Mouse (Mus musculus) v-Abl transformed pro-B cells (cell line): Measurements from ENCODE around the gene Atxn1.

ENCODE experiments used
- in situ Hi-C, 2 experiments: fragments of 400-800 bp; cut with MboI; formaldehyde crosslinking; loops; one replicate each; pipeline ENCODE4 v1.15.1; 2025; ENCODE audit not compliant: unreplicated experiment in 2 of 2

Gene Atxn1

GRCm38 (mm10) chr13:45850181-45850974 lies 114.4 kb downstream of the Atxn1 start:
- in situ Hi-C loops = no loop called here

GRCm38 (mm10) chr13:45849145-45850023 lies 115.4 kb downstream of the Atxn1 start:
- in situ Hi-C loops = no loop called here

DNA sequence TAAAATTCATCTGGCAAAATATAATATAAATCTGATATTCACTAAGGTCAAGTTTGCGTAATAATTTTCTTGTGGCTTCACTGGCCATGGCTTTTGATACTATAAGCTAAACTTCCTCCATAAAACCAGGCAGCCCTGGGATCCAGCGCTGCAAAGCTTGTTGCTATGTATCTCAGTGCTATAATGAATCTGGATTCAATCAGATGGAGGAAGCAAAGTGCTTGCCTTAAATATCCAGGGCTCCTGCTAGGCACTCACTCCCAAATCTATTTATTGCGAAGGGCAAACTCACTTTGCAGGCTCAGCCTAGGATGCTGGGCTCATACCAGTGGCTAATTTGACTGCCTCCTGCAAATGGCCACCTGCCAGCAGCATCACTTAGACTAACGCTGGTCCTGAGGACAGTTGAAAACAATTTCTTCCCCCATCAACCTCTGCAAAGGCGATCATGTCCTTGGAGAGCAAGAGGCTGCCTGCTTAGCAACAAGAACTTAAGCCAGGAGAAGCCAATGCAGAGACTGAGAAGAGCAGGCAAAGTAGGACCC lies 122.2 kb downstream of the Atxn1 start:
- in situ Hi-C loops = no loop called here

DNA sequence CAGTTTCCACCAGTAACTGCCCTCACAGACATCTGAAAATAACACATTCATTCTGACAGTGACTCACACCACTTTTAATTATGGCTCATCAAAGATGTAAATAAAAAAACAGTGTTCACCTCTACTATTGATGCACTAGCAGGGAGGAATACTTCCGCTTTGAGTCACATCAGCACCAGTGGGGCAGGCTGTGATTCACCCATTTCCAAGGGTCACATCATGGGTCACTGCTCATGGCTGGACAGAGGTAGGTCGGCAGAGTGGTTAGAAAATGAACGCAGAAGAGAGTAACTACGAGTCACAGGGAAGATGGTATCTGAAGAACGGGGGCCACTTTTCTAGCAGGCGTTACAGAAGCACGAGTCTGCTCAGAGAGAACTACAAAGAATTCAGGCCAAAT lies 124.9 kb downstream of the Atxn1 start:
- in situ Hi-C loops = no loop called here

DNA sequence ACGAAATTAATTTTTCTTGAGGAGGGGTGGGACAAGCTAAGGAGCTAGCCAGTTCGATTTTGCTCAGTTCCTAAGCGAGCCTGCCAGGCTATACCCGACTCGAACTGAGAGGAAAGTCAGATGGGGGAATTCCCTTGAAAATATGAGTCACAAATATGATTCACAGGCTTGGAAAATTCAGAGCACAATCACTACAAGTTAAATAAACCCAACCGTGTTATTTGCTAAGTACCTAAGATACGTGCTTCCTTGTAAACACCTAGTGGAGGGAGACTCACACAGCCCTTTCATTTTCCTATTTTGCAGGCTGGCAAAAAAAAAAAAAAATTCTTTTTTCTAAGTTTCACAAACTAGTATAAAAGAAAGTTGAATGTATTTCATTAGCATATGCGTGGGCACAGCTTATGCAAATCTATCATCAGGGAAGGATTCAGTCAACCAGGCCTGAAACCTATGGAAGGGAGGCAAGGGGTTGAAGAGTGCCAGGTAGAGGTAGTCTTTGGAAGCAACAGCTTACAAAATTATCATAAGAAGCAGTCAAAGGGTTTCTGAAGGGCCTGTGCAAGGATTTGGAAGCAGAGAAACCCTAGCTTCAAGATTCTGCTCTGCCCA lies 127.1 kb downstream of the Atxn1 start:
- in situ Hi-C loops = no loop called here

- in situ Hi-C loops = no loop called here
Observed at GRCm38 (mm10) chr13:45836377-45837054, 128.3 kb downstream of the Atxn1 start.

DNA sequence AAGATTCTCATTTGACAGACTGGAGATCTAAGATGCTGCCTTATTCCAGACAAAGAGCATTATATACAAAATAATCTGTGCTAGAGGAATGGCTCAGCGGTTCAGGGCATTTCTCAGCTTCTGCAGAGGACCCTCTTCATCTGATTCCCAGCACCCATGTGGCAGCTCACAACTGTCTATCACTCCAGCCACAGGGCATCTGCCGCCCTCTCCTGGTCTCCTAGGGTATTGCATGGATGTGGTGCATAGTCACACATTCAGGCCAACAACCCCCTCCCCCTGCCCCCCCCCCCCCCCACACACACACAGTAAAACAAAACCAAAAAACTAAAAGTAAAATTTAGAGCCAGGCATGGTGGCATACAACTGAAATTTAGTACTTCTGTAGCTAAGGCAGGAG lies 130.5 kb downstream of the Atxn1 start:
- in situ Hi-C loops = no loop called here

- in situ Hi-C loops = no loop called here
Observed at GRCm38 (mm10) chr13:45832695-45833350, 132.0 kb downstream of the Atxn1 start.

- in situ Hi-C loops = no loop called here
Observed at GRCm38 (mm10) chr13:45829341-45829936, 135.4 kb downstream of the Atxn1 start.

DNA sequence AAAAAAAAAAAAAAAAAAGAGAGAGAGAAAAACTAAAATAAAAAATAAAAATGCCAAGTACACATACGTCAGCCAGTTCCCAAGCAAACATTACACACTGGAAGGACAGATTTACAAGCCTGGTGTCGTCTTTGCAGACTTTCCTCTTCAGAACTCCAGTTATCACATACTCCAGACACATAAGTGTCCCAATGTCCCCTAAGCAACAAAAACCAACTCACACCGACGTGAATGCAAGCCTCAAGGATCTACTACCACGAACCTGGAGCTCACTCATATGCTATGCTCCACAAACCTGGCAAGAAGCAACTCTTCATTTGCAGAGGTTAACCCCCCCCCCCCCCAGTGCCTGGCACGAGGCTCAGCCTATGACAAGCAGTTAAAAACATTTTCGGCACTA lies 136.8 kb downstream of the Atxn1 start:
- in situ Hi-C loops = no loop called here

DNA sequence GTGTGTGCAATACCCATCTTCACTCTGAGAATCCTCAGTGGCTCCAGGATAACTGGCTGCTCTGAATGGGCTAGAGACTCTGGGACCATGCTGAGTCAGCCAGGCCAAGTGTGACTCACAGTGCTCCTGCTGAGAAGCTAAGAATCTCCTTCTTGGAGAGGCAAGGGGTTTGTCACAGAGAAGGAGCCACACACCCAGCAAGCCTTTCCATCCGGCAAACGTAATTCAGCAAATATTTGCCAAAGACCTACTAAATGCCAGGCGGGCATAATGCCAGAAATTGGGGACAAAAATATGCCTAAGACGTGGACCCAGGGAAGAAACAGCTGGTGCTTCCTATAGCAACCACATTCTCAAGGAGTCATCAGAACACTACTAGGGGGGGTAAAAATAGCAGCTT lies 137.2 kb downstream of the Atxn1 start:
- in situ Hi-C loops = no loop called here

GRCm38 (mm10) chr13:45827046-45827596 lies 137.7 kb downstream of the Atxn1 start:
- in situ Hi-C loops = no loop called here

DNA sequence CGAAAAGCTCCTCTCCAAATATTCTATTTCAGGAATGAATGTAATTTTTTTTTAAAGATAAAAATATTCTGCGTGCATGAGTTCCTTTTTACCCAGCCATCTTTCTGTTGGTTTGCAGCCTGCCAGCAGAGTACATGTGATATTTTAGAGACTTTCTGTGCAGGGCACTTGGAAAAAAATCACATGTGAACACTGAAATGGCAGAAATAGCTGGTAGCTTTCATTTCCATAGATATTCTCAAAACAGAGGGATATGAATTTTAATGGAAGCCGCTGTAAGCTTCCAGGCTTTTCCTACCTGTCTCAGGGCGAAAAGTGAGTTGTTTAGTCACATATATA lies 142.3 kb downstream of the Atxn1 start:
- in situ Hi-C loops = no loop called here

GRCm38 (mm10) chr13:45821764-45822490 lies 142.9 kb downstream of the Atxn1 start:
- in situ Hi-C loops = no loop called here

DNA sequence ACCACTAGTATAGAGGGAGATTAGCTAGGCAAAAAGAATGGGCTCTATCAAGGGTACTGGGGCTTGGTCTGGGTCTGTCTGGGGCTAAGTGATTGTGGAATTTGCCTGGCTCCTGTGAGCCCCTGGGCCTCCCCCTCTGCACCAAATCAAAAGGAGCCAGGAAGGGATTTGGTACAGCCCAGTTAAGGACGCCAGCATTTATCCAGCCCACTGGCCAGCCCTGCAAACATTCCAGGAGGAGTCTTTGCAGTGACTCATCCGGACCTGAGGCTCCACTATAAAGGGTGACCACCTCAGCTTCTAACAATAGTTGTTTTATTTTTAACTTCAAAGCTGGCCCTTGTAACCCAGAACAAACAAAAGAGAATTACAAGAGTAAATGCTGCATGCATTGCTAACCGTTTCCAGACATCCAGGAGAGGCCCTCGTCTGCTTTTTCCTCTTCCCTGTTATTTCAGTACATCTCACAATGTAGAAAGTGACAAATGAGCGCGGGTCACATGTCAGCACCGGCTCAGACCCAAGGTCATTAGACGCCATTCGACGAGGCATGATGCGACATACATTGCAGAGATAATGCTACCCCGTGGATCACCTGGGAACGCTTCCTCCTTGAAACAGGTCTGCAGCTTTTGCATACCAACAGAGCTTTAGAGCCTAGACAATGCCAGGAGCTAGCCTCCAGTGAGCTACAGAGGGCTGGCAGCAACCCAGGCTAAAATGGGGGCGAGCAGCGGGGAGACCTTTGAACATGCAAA lies 144.2 kb downstream of the Atxn1 start:
- in situ Hi-C loops = no loop called here

DNA sequence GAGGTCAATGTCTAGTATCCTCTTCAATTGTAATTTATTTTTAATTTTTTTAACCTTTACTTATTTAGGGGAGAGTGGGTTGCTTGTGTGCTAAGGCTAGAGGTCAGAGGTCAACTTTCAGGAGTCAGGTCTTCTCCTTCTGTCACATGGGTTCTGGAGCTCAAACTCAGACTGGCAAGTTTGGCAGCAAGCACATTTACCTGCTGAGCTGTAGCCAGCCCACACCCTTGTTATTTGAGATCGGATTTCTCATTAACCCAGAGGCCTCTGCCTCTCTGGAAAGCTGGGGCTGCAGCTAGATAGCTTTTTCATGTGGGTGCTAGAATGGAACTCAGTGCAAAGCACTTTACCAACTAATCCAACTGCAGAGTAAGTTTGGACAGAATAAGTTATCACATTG lies 148.1 kb downstream of the Atxn1 start:
- in situ Hi-C loops = no loop called here

DNA sequence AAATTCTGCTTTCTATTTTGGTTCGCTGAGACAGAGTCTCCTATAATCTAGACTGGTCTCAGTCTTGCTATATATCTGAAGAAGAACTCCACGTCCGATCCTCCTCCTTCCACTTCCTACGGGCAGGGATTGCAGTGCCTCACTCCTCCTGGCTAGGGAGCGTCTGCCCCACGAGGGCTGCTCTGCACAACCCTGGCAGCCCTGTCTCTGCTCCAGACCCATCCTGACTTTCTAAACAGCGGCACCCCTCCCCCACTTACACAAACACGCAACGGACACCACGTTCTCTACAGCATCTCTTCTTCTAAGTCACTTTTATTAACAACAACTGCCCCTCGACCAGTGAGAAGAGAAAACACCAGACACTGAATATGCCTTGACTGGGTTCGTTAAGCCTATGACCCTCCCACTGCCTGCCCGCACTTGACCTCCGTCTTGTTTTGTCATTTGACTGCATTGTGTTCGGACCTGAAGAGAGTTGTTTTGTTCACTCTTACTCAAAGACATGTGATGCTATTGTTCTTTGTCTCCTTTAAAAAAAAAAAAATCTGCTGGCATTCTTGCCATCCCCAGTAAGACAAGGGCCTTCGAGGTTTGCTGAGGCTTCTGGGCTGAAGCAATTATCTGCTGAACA lies 154.9 kb downstream of the Atxn1 start:
- in situ Hi-C loops = no loop called here

GRCm38 (mm10) chr13:45807593-45808043 lies 157.2 kb downstream of the Atxn1 start:
- in situ Hi-C loops = no loop called here
